9 mouse cellular contexts compared by ENCODE assay signal in genomic region chr16:14004170-14004569, GRCm38 (mm10). TPM values are rescaled to one million over a fixed set of nuclear protein-coding genes. Genes with fewer than 3 reads are reported as not detected.
DNase-seq lines count a peak whose midpoint lies in the region; ATAC-seq and TF ChIP-seq lines count a peak whose summit lies in the region.
"Had no signal": no experiment of that assay in that cellular context is flagged by ENCODE, and none has a peak within 500 bp of the region (broad histone marks: within the 10 kb centered on the region; RNA-seq: fewer than 3 reads in every experiment).

No protein-coding gene starts in this region.

- no peak overlapping the region for H3K27ac ChIP-seq in layer of hippocampus, adult 2 months
- no peak overlapping the region for H3K27ac ChIP-seq in embryonic facial prominence, embryonic 15.5 days (replicated peaks)
- no peak overlapping the region for H3K27ac ChIP-seq in midbrain, embryonic 16.5 days (ENCODE audit: low read length)
- H3K27ac ChIP-seq in heart, embryonic 12.5 days (ENCODE audit: poor library complexity, severe bottlenecking): no peak overlapping the region
- H3K27ac ChIP-seq: lung, embryonic 15.5 days had no signal

- H3K4me1 ChIP-seq in embryonic facial prominence, embryonic 15.5 days: peaks cover 4% of the 10 kb centered on the region; the same call in 1 of the 2 replicates
- no peaks in the 10 kb centered on the region for H3K4me1 ChIP-seq in midbrain, embryonic 16.5 days (ENCODE audit: control insufficient read depth, insufficient read depth, low read length)
- 0 out of 2 replicates have a peak, but pooled peaks cover 3% of the 10 kb centered on the region for H3K4me1 ChIP-seq in heart, embryonic 12.5 days (replicated peaks)

- 21% methylated on average over 3 of the region's 3 CpGs for WGBS in embryonic facial prominence, embryonic 15.5 days
- 28% methylated on average over 3 of the region's 3 CpGs for WGBS in midbrain, embryonic 16.5 days
- 29% methylated on average over 3 of the region's 3 CpGs for whole genome bisulfite sequencing in heart, embryonic 12.5 days

- no peak for DNase-seq in layer of hippocampus, adult 2 months (ENCODE audit: low spot score in 2 of 2)
- DNase-seq in layer of hippocampus, adult 11-12 months (ENCODE audit: low spot score): no peak
- DNase-seq in kidney, postnatal 14 days: peak; percentile 67
- no peak for DNase-seq in spleen, postnatal 36 days (ENCODE audit: low spot score in 2 of 2)
- no peak for DNase-seq in B cell, adult 2 months

- H3K36me3 ChIP-seq in embryonic facial prominence, embryonic 15.5 days: no peaks in the 10 kb centered on the region
- no peaks in the 10 kb centered on the region for H3K36me3 ChIP-seq in midbrain, embryonic 16.5 days (ENCODE audit: control insufficient read depth, insufficient read depth, low read length)
- H3K36me3 ChIP-seq in heart, embryonic 12.5 days: no peaks in the 10 kb centered on the region
- H3K36me3 ChIP-seq: lung, embryonic 15.5 days had no signal

- ATAC-seq in embryonic facial prominence, embryonic 15.5 days (ENCODE audit: insufficient number of reproducible peaks, low FRiP score, low TSS enrichment, low read depth): peak; percentile 65; the same call in 1 of the 2 replicates
- peak; percentile 53; the same call in 1 of the 2 replicates for ATAC-seq in midbrain, embryonic 16.5 days
- no peak for ATAC-seq in heart, embryonic 12.5 days (ENCODE audit: insufficient number of reproducible peaks, low FRiP score)

- TF ChIP-seq CTCF in layer of hippocampus, adult 2 months (conservative IDR thresholded peaks at IDR 0.05): peak; percentile 62

- H3K4me3 ChIP-seq in layer of hippocampus, adult 2 months: no peak overlapping the region
- no peak overlapping the region for H3K4me3 ChIP-seq in embryonic facial prominence, embryonic 15.5 days (replicated peaks)
- no peak overlapping the region for H3K4me3 ChIP-seq in midbrain, embryonic 16.5 days (ENCODE audit: low read depth, low read length)
- H3K4me3 ChIP-seq in heart, embryonic 12.5 days: no peak overlapping the region
- H3K4me3 ChIP-seq: lung, embryonic 15.5 days had no signal

- no peaks in the 10 kb centered on the region for H3K9me3 ChIP-seq in embryonic facial prominence, embryonic 15.5 days (replicated peaks)
- no peaks in the 10 kb centered on the region for H3K9me3 ChIP-seq in midbrain, embryonic 16.5 days (replicated peaks; ENCODE audit: control insufficient read depth, low read length, poor library complexity, severe bottlenecking)
- no peaks in the 10 kb centered on the region for H3K9me3 ChIP-seq in heart, embryonic 12.5 days (replicated peaks)
- H3K9me3 ChIP-seq: lung, embryonic 15.5 days had no signal

- no peaks in the 10 kb centered on the region for H3K27me3 ChIP-seq in embryonic facial prominence, embryonic 15.5 days
- no peaks in the 10 kb centered on the region for H3K27me3 ChIP-seq in midbrain, embryonic 16.5 days (ENCODE audit: control insufficient read depth, insufficient read depth, low read depth, low read length)
- H3K27me3 ChIP-seq in heart, embryonic 12.5 days (replicated peaks): no peaks in the 10 kb centered on the region
- H3K27me3 ChIP-seq: lung, embryonic 15.5 days had no signal

- H3K4me2 ChIP-seq in embryonic facial prominence, embryonic 15.5 days (replicated peaks): no peak overlapping the region
- no peak overlapping the region for H3K4me2 ChIP-seq in midbrain, embryonic 16.5 days (ENCODE audit: low read length)
- H3K4me2 ChIP-seq in heart, embryonic 12.5 days: no peak overlapping the region
- H3K4me2 ChIP-seq: lung, embryonic 15.5 days had no signal

- no peak overlapping the region for H3K9ac ChIP-seq in embryonic facial prominence, embryonic 15.5 days
- H3K9ac ChIP-seq in midbrain, embryonic 16.5 days (ENCODE audit: low read depth, low read length): no peak overlapping the region
- no peak overlapping the region for H3K9ac ChIP-seq in heart, embryonic 12.5 days
- H3K9ac ChIP-seq: lung, embryonic 15.5 days had no signal

RNA-seq across cellular contexts. Expression of gene Ifitm7, which starts 17.5 kb away (rescaled TPM):
- 1 to 10 TPM; 1.8 to 2.4 TPM for total RNA-seq in layer of hippocampus, adult 2 months (2021)
- 0.09 and 0.47 TPM in 2 replicates for polyA plus RNA-seq in embryonic facial prominence, embryonic 15.5 days (2015; fragmentation: Nextera tagmentation; extraction: Ambion mirVana)
- 0.55 and 1.3 TPM in 2 replicates for polyA plus RNA-seq in midbrain, embryonic 16.5 days (2015; fragmentation: Nextera tagmentation; extraction: Ambion mirVana)
- 0.34 TPM in 1 of 2 replicates, not detected in the other for polyA plus RNA-seq in heart, embryonic 12.5 days (2016; fragmentation: Nextera tagmentation; extraction: Ambion mirVana)
- polyA plus RNA-seq: lung, embryonic 15.5 days had no signal

RNA-seq across cellular contexts. Expression of gene 2900011O08Rik, which starts 17.8 kb away (rescaled TPM):
- total RNA-seq in layer of hippocampus, adult 2 months (2021): 100 to 1,000 TPM; 248 to 261 TPM
- polyA plus RNA-seq in embryonic facial prominence, embryonic 15.5 days (2015; fragmentation: Nextera tagmentation; extraction: Ambion mirVana): 1.7 and 3.1 TPM in 2 replicates
- 189 and 216 TPM in 2 replicates for polyA plus RNA-seq in midbrain, embryonic 16.5 days (2015; fragmentation: Nextera tagmentation; extraction: Ambion mirVana)
- polyA plus RNA-seq in heart, embryonic 12.5 days (2016; fragmentation: Nextera tagmentation; extraction: Ambion mirVana): 1.5 and 1.6 TPM in 2 replicates

Comparison
In these comparisons a context has a peak if more than half of its experiments do, and no peak if none do; other contexts are left out.
1. RNA of gene 2900011O08Rik, which starts 17.8 kb away (polyA plus RNA-seq): 189 to 216 TPM in midbrain, embryonic 16.5 days; 1.7 to 3.1 TPM in embryonic facial prominence, embryonic 15.5 days and 1.5 to 1.6 TPM in heart, embryonic 12.5 days; every median in the first group is over 10 times any median in the second.